Mouse (Mus musculus): Measurements from ENCODE around the gene Rnf223.
"Not testable (repeated sequence)": the region's sequence is repeated elsewhere in the genome, so short reads cannot be mapped to it uniquely, and the experiment has no call there.

GRCm38 (mm10) chr4:156150887-156151286, 20.6 kb downstream of the Rnf223 start:
- not testable (repeated sequence) for TF ChIP-seq TCF12 (IDR thresholded peaks at IDR 0.05; ENCODE audit: low read depth, low read length); CTCF (conservative IDR thresholded peaks at IDR 0.05 in 1 of 2, IDR thresholded peaks at IDR 0.05 in 1 of 2; ENCODE audit: low read depth in 2 of 2, low read length in 2 of 2); USF2 (conservative IDR thresholded peaks at IDR 0.05; ENCODE audit: low read depth, low read length); SIN3A (IDR thresholded peaks at IDR 0.05; ENCODE audit: low read length); POLR2A (IDR thresholded peaks at IDR 0.05; ENCODE audit: low read depth, low read length); ZMIZ1 (IDR thresholded peaks at IDR 0.05; ENCODE audit: low read depth, low read length); MAX (IDR thresholded peaks at IDR 0.05; ENCODE audit: low read length); MAFK (IDR thresholded peaks at IDR 0.05; ENCODE audit: insufficient replicate concordance, low read length); ZNF384 (IDR thresholded peaks at IDR 0.05; ENCODE audit: low read depth, low read length); MAZ (IDR thresholded peaks at IDR 0.05; ENCODE audit: low read depth, low read length); BHLHE40 (IDR thresholded peaks at IDR 0.05; ENCODE audit: low read depth, low read length); POLR2AphosphoS2 (IDR thresholded peaks at IDR 0.05; ENCODE audit: low read depth, low read length)
